Mouse (Mus musculus) forebrain, embryonic 14.5 days (tissue): Measurements from ENCODE around the gene Itgb4. TPM values are rescaled to one million over a fixed set of nuclear protein-coding genes. Genes with fewer than 3 reads are reported as not detected.

Experiments
- ATAC-seq: fragments of 200-750 bp; cut with Nextera tagmentation; 2 replicates; pipeline ENCODE4 v1.8.0; 2017; ENCODE audit warnings: mild to moderate bottlenecking, moderate library complexity
- DNase-seq: peaks from one replicate; pipeline ENCODE4 v3.0.0-alpha.2; 2015; ENCODE audit warnings: low spot score
- H3K27ac ChIP-seq: fragments of 300-500 bp; sonication (generic); 2 replicates; pipeline ENCODE4 v1.5.1; 2014; ENCODE audit warnings: low read depth, mild to moderate bottlenecking, control low read depth, low read length, moderate library complexity
- H3K27me3 ChIP-seq: fragments of 300-500 bp; sonication (generic); replicated peaks from 2 replicates; pipeline ENCODE4 v1.6.1; 2014; ENCODE audit warnings: low read length, control low read depth, mixed read lengths; ENCODE audit not compliant: control insufficient read depth, insufficient read depth
- H3K36me3 ChIP-seq: fragments of 300-500 bp; sonication (generic); 2 replicates; pipeline ENCODE4 v1.6.1; 2014; ENCODE audit warnings: low read length, control low read depth; ENCODE audit not compliant: control insufficient read depth, insufficient read depth
- H3K4me1 ChIP-seq: fragments of 300-500 bp; sonication (generic); 2 replicates; pipeline ENCODE4 v1.6.1; 2014; ENCODE audit warnings: antibody characterized with exemption, low read length, control low read depth; ENCODE audit not compliant: control insufficient read depth, insufficient read depth
- H3K4me2 ChIP-seq: fragments of 300-500 bp; sonication (generic); 2 replicates; pipeline ENCODE4 v1.6.1; 2014; ENCODE audit warnings: mild to moderate bottlenecking, control low read depth, low read length
- H3K4me3 ChIP-seq: fragments of 300-500 bp; sonication (generic); 2 replicates; pipeline ENCODE4 v1.5.1; 2014; ENCODE audit warnings: low read depth, low read length, control low read depth
- H3K9ac ChIP-seq: fragments of 300-500 bp; sonication (generic); 2 replicates; pipeline ENCODE4 v1.6.1; 2014; ENCODE audit warnings: mild to moderate bottlenecking, low read length, control low read depth, moderate library complexity
- H3K9me3 ChIP-seq: fragments of 300-500 bp; sonication (generic); replicated peaks from 2 replicates; pipeline ENCODE4 v1.6.1; 2016; ENCODE audit warnings: low read length, control low read depth, mixed read lengths; ENCODE audit not compliant: control insufficient read depth
- WGBS: fragments of 180-500 bp; shearing (Covaris S2); extraction: QIAGEN DNeasy Blood & Tissue Kit; methylation state at CpG from one replicate; pipeline ENCODE4 v1.1.7; 2014; 5-methylcytosine and 5-hydroxymethylcytosine counted together
- polyA plus RNA-seq: library from polyadenylated mRNA; unstranded; fragments of >200 nt; fragmentation: Nextera tagmentation; extraction: Ambion mirVana; gene quantifications from 2 replicates; pipeline ENCODE4 v1.2.1, GENCODE M21; 2014

Itgb4 gene
- polyA plus RNA-seq, 1 experiment from 2014 or later = 0.48 TPM

DNA sequence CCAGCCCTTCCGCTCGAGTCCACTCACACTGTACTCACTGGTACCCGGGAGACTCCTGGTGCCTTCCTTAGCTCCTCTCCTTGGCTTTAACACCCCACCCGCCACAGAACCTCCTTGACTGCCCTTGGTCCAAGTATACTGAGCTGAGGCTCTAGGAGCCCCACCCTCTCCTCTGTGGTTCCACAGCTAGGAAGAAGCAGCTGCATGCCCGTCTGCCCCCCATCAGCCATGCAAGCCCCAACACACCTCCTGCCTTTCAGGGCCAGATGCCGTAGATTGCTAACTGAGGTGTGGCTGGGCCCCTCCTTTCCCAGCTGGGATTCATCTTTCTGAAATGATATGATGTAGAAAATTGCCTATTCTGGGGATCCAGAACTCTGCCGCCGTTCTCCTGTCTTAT is 29.3 kb upstream of the Itgb4 start:
- no peaks in the 10 kb centered on the region for H3K9me3 ChIP-seq

DNA sequence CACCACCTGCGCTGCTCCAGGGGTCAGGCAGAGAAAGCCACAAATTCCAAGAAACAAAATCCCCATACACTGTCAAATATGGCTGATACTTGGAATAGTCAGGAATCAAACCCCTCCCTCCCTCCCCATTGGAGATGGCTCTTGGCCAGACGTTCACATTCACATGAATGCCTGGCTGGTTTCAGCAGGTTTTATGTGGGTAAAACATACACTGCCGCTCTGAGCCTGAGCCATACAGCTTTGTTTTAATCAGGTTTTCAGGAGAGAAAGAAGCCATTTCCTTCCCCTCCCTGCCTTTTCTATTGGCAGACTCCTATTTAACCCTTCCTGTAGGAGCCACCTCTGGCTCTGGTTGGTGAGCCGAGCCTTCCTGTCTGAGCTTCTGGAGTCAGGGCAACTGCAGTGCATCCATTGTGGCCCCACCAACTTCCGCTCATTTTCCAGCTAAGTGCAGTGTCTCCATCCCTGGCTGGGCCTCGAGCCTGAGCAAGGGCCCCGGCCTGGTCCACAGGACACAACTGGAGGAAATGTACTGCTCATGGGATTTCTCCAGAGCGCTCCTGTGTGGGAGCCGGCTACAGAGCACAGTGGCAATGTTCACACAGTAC is 28.2 kb upstream of the Itgb4 start:
- ATAC-seq (no peak), DNase-seq (peak; percentile 13)
- Histone ChIP-seq H3K27me3 (no peaks in the 10 kb centered on the region), H3K4me2 (no peak overlapping the region), H3K4me1 (no peaks in the 10 kb centered on the region), H3K4me3 (no peak overlapping the region), H3K9me3 (no peaks in the 10 kb centered on the region), H3K9ac (no peak overlapping the region), H3K27ac (no peak overlapping the region), H3K36me3 (peaks cover 90% of the 10 kb centered on the region)
- 85% methylated on average over 9 of the region's 9 CpGs for WGBS

More for the DNA sequence above, 29.3 kb upstream of the Itgb4 start:
- H3K9ac ChIP-seq = no peak overlapping the region
- no peak overlapping the region for H3K27ac ChIP-seq
- H3K4me2 ChIP-seq = no peak overlapping the region
- ATAC-seq (no peak), DNase-seq (no peak)
- H3K4me3 ChIP-seq = no peak overlapping the region
- H3K27me3 ChIP-seq = no peaks in the 10 kb centered on the region
- H3K4me1 ChIP-seq = no peaks in the 10 kb centered on the region
- peaks cover 90% of the 10 kb centered on the region for H3K36me3 ChIP-seq
- WGBS = 91% methylated on average over 8 of the region's 8 CpGs

DNA sequence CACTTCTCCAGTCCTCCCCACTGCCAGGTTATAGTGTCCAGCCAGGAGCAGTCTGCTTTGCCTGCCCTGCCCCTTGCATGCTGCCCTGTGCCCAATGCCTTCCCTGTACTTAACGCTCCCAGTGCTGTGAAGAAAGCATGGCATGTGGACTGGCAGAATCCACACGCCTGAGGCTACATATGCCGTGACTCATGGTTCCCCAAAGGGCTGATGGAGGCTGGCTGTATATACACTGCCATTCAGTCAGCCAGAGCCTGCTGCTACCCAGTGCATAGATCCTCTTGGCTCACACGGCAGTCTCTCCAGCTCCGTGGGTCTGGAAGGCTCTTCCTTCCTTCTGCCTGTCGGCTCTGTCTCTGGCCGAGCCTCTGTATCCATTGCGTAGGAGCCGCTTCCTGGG is 26.2 kb upstream of the Itgb4 start:
- Histone ChIP-seq H3K4me3 (no peak overlapping the region), H3K4me1 (no peaks in the 10 kb centered on the region), H3K9ac (no peak overlapping the region), H3K27me3 (no peaks in the 10 kb centered on the region), H3K9me3 (no peaks in the 10 kb centered on the region), H3K36me3 (peaks cover 89% of the 10 kb centered on the region), H3K27ac (no peak overlapping the region), H3K4me2 (no peak overlapping the region)
- DNase-seq (no peak), ATAC-seq (no peak)
- WGBS = 93% methylated on average over 9 of the region's 9 CpGs

DNA sequence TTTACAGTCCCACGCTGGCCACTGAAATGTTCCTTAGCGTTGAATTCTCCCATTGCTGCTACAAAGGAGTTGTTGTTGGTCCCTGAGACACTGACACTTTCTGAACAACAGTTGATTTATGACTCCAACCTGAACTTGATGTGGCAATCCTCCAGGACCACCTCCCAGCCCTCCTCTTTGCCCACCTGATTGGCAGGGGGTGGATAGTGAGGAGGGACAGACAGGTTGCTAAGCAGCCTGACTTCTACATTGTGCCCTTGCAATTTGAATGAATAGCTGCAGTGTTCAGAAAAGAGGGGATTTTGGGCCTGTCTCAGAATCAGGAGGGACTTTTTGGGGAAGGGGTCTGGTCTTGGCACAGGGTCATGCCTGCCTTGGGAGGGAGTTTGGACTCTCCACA is 23.8 kb upstream of the Itgb4 start:
- H3K4me2 ChIP-seq = no peak overlapping the region
- no peak overlapping the region for H3K27ac ChIP-seq
- no peaks in the 10 kb centered on the region for H3K27me3 ChIP-seq
- no peak overlapping the region for H3K4me3 ChIP-seq
- ATAC-seq = no peak
- DNase-seq = no peak
- no peaks in the 10 kb centered on the region for H3K9me3 ChIP-seq
- 85% methylated on average over 2 of the region's 2 CpGs for WGBS
- H3K36me3 ChIP-seq = peaks cover 90% of the 10 kb centered on the region
- H3K4me1 ChIP-seq = no peaks in the 10 kb centered on the region
- no peak overlapping the region for H3K9ac ChIP-seq

- no peak overlapping the region for H3K9ac ChIP-seq
- no peaks in the 10 kb centered on the region for H3K27me3 ChIP-seq
- H3K4me1 ChIP-seq = no peaks in the 10 kb centered on the region
- H3K9me3 ChIP-seq = no peaks in the 10 kb centered on the region
- H3K4me2 ChIP-seq = no peak overlapping the region
- H3K4me3 ChIP-seq = no peak overlapping the region
- 90% methylated on average over 5 of the region's 5 CpGs for WGBS
- no peak for DNase-seq
- no peak overlapping the region for H3K27ac ChIP-seq
- H3K36me3 ChIP-seq = peaks cover 81% of the 10 kb centered on the region
- no peak for ATAC-seq
Measured at GRCm38 (mm10) chr11:115954712-115955111, 19.8 kb upstream of the Itgb4 start.

- Histone ChIP-seq H3K4me2 (no peak overlapping the region), H3K36me3 (peaks cover 82% of the 10 kb centered on the region), H3K27me3 (no peaks in the 10 kb centered on the region), H3K9ac (no peak overlapping the region), H3K4me3 (no peak overlapping the region), H3K4me1 (no peaks in the 10 kb centered on the region), H3K27ac (0 out of 2 replicates have a peak overlapping the region, but pooled peaks have one; percentile 14), H3K9me3 (no peaks in the 10 kb centered on the region)
- DNase-seq = peak; percentile 32
- ATAC-seq = no peak
- WGBS = 68% methylated on average over 10 of the region's 10 CpGs
Measured at GRCm38 (mm10) chr11:115955195-115955858, 19.2 kb upstream of the Itgb4 start.

GRCm38 (mm10) chr11:115956453-115956852 is 18.1 kb upstream of the Itgb4 start:
- no peak overlapping the region for H3K9ac ChIP-seq
- H3K27ac ChIP-seq = 0 out of 2 replicates have a peak overlapping the region, but pooled peaks have one; percentile 18
- ATAC-seq (no peak), DNase-seq (peak; percentile 8)
- H3K4me3 ChIP-seq = no peak overlapping the region
- H3K4me1 ChIP-seq = no peaks in the 10 kb centered on the region
- H3K4me2 ChIP-seq = no peak overlapping the region
- no peaks in the 10 kb centered on the region for H3K27me3 ChIP-seq
- H3K9me3 ChIP-seq = no peaks in the 10 kb centered on the region
- H3K36me3 ChIP-seq = peaks cover 84% of the 10 kb centered on the region
- WGBS = 12% methylated on average over 4 of the region's 4 CpGs

DNA sequence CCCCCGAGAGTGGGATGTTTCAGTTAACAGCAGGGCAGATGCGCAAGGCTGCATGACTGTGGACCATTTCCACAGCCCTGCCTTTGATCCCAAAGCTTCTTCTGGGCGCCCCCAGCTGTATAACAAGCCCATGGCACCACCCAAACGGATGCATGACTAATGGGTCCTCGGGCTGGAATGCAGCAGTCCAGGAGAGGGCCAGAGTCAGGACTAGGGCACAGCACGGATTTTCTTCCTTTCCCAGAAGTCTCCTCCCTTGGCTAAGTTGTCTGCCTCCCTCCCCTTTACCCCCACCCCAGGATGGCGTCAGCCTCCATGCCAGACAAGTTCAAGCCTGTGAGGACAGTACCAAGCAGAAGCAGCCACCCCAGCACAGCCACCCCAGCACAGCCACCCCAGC is 16.5 kb upstream of the Itgb4 start:
- no peak overlapping the region for H3K9ac ChIP-seq
- WGBS = 84% methylated on average over 7 of the region's 7 CpGs
- H3K27ac ChIP-seq = no peak overlapping the region
- H3K4me1 ChIP-seq = no peaks in the 10 kb centered on the region
- H3K4me2 ChIP-seq = no peak overlapping the region
- no peak overlapping the region for H3K4me3 ChIP-seq
- H3K9me3 ChIP-seq = no peaks in the 10 kb centered on the region
- no peak for ATAC-seq
- no peak for DNase-seq
- H3K36me3 ChIP-seq = peaks cover 85% of the 10 kb centered on the region
- no peaks in the 10 kb centered on the region for H3K27me3 ChIP-seq

GRCm38 (mm10) chr11:115959018-115959417 is 15.5 kb upstream of the Itgb4 start:
- Histone ChIP-seq H3K27me3 (no peaks in the 10 kb centered on the region), H3K27ac (no peak overlapping the region), H3K36me3 (peaks cover 84% of the 10 kb centered on the region), H3K9me3 (no peaks in the 10 kb centered on the region), H3K4me2 (no peak overlapping the region), H3K4me3 (no peak overlapping the region), H3K4me1 (no peaks in the 10 kb centered on the region), H3K9ac (no peak overlapping the region)
- ATAC-seq (no peak), DNase-seq (no peak)
- WGBS = 97% methylated on average over 9 of the region's 9 CpGs
